Mouse (Mus musculus): ENCODE results near the gene Adap2. TPM values are rescaled to one million over a fixed set of nuclear protein-coding genes. Genes with fewer than 3 reads are reported as not detected.

Gene Adap2
- 1.6 and 2.7 TPM in 2 replicates for polyA plus RNA-seq (2016; fragmentation: Nextera tagmentation; extraction: Ambion mirVana)

DNA sequence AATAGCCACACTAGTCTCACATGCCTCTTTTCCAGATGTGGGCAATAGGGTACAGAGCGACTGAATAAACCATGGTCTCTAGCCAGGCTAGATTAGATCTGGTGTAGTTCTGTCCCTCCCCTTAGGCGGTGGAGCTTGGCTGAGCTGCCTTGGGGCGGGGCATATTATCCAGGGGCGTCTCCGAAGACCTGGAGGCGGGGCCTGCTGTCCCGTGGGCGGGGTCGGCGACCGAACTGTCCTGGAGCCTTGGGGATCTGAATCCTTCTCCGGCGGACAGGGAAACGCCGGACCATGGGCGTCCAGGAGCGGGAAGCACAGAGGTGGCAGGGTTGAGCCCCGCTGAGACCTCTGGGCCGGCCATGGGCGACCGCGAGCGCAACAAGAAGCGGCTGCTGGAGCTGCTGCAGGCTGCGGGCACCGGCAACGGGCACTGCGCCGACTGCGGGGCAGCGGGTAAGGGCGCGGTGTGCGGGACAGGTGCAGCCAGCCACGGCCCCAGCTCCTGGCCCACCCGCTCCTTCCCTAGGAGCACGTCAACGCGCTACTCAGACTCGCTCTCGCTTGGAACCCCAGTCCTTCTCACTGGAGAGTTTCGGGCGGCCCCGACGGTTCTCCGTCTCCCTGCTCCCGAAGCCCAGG lies at the start of gene Adap2:
Adap2 (plus strand) TSS at position 249 of the 639 bp plus-strand sequence.
- Histone ChIP-seq H3K9me3 (no peaks in the 10 kb centered on the region), H3K27ac (replicated peaks) (no peak within 1 kb of the TSS), H3K9ac (replicated peaks) (peak within 1 kb of the TSS; percentile 53), H3K4me2 (replicated peaks) (peak within 1 kb of the TSS; percentile 62), H3K4me1 (peaks cover 6% of the 10 kb centered on the region; the same call in 1 of the 2 replicates), H3K27me3 (peaks cover 48% of the 10 kb centered on the region), H3K4me3 (peak within 1 kb of the TSS; percentile 43), H3K36me3 (no peaks in the 10 kb centered on the region)
- peak; percentile 71; the same call in 1 of the 2 replicates for ATAC-seq (ENCODE audit: low FRiP score, low read depth)
- 3% methylated on average over 42 of the region's 47 CpGs for WGBS

DNA sequence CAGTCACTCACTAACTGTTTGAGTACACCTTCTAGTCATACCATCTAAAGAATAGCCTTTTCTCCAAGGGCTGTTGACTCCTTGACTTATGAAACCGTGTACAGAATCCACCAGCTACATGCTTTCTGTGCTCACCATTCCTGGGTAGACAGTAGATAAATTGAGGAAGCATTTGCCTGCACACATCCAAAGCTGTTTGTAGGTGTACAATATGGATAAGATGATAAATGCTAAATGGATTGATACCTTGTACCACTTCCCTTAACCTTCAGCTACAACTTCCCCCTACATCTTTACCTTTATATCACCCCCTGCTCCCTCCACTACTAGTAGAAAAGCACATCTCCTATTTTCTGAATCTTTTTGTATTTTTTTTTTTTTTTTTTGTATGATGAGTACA lies 49.5 kb upstream of the Adap2 start:
- Histone ChIP-seq H3K27ac (replicated peaks) (no peak overlapping the region), H3K4me2 (replicated peaks) (no peak overlapping the region), H3K4me1 (no peaks in the 10 kb centered on the region), H3K27me3 (no peaks in the 10 kb centered on the region), H3K9ac (replicated peaks) (no peak overlapping the region), H3K36me3 (peaks cover 60% of the 10 kb centered on the region), H3K4me3 (no peak overlapping the region), H3K9me3 (no peaks in the 10 kb centered on the region)
- WGBS, result 94% methylated on average over 1 of the region's 1 CpGs
- ATAC-seq (ENCODE audit: low FRiP score, low read depth), result no peak

DNA sequence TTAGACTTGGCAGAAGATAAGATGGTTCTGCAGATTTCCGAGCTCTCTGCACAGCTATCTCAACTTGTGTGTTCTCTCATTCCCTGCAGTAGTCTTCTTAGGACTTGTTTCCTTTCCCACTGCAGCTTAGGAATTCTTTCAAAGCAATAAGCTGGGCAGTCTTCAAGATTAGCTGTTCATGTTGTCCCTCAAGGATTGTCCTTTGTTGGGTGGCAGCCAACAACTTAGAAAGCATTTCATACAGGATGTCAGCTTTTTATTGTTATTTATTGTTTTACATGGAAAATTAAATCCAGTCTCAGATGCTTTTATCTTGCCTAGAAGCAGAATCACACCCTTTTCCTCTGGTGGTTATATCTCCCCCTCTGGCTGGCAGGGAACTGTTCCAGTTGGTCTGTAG lies 37.5 kb upstream of the Adap2 start:
- H3K9me3 ChIP-seq, result no peaks in the 10 kb centered on the region
- H3K4me1 ChIP-seq, result no peaks in the 10 kb centered on the region
- H3K9ac ChIP-seq (replicated peaks), result no peak overlapping the region
- no peak overlapping the region for H3K4me3 ChIP-seq
- no peak overlapping the region for H3K27ac ChIP-seq (replicated peaks)
- peaks cover 69% of the 10 kb centered on the region for H3K36me3 ChIP-seq
- ATAC-seq (ENCODE audit: low FRiP score, low read depth), result no peak
- H3K4me2 ChIP-seq (replicated peaks), result no peak overlapping the region
- 86% methylated on average over 1 of the region's 1 CpGs for WGBS
- H3K27me3 ChIP-seq, result no peaks in the 10 kb centered on the region

DNA sequence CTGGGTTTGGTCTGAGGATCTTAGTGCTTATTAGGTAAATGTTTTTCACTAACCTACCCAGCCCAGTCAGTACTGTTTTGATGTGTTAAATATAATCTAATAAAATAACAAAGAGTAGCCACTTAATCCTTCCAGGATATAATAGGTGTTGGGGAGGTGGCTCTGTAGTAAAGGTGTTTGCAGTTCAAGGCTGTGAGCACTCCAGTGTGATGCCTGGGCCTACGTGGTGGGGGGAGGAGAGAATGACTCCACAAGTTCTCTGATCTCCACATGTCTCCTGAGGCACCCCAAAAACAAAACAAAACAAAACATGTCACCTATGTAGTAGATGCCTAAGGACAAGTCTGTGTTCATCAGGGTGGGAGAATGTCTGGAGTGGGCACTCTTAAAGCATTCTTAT lies 21.9 kb upstream of the Adap2 start:
- no peak for ATAC-seq (ENCODE audit: low FRiP score, low read depth)
- Histone ChIP-seq H3K27ac (replicated peaks) (no peak overlapping the region), H3K27me3 (no peaks in the 10 kb centered on the region), H3K9me3 (no peaks in the 10 kb centered on the region), H3K4me2 (replicated peaks) (no peak overlapping the region), H3K36me3 (peaks cover 61% of the 10 kb centered on the region), H3K4me3 (no peak overlapping the region), H3K4me1 (no peaks in the 10 kb centered on the region), H3K9ac (replicated peaks) (no peak overlapping the region)
- 68% methylated on average over 1 of the region's 1 CpGs for WGBS

DNA sequence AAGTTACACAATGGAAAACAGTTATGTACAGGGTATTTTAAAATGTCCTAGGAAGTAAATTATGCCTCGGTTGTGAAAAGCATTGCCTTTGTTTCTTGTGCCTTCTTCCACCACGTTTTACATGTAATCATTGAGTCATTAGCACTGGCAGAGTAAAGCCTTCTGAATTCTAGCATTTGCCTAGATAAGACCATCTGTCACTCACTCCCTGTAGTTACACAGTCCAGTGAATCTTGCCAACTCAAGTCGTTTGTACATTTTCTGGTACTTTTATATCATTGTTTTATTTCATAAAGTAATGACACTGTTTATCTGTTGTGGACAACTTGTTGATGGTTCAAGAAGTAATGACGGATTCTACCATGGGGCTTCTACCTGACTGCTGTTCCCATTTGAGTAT lies 19.2 kb upstream of the Adap2 start:
- Histone ChIP-seq H3K4me1 (no peaks in the 10 kb centered on the region), H3K4me3 (no peak overlapping the region), H3K9me3 (no peaks in the 10 kb centered on the region), H3K27ac (replicated peaks) (no peak overlapping the region), H3K36me3 (peaks cover 54% of the 10 kb centered on the region), H3K27me3 (no peaks in the 10 kb centered on the region), H3K4me2 (replicated peaks) (no peak overlapping the region), H3K9ac (replicated peaks) (no peak overlapping the region)
- ATAC-seq (ENCODE audit: low FRiP score, low read depth), result no peak
- WGBS, result 86% methylated on average over 4 of the region's 4 CpGs

DNA sequence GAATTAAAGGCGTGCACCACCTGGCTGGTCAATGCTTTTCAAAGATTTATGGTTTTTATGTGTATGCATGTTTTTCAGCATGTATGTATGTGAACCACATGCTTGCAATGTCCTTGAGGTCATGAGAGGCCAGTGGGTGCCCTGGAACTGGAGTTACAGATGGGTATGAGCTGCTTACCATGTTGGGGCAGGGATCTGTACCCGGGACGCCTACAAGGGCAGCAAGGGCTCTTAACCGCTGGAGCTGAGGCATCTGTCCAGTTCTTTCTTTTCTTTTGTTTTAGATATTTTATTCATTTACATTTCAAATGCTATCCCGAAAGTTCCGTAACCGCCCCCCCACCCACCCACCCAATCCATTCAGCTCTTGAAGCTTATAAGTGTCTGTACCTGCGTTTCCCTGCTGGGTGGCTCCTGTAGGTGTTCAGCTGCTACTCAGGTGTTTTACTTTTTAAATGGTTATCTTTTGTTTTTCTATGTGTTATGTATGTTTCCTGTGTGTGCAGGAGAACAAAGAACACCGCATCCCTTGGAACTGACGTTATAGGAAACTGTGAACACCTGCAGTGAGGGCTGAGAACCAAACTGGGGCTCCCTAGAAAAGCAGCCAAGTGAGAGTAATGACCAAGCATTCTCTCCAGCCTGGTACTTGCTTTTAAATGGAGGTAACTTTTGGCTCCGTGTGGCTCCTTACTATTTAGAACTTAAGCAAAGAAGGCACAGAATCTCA lies 17.8 kb upstream of the Adap2 start:
- ATAC-seq (ENCODE audit: low FRiP score, low read depth), result no peak
- H3K36me3 ChIP-seq, result peaks cover 46% of the 10 kb centered on the region

DNA sequence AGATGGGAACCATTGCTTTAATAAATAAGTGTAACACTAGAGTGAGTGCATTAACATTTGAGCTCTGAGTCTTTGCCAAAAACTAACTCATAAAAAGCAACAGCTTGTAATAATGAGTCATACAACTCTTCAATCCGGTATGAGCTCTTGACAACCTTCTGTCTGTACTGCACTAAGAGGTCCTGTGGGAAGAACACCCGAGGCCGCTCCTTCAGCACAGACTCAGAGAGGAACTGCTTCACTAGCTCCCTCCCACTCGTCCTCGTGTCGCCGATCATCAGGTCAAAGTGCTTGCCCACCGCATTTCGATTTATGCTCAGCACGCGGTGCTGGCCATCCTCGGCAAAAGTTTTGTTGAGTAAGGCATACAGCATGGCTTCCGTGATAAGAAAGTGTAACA lies 17.1 kb upstream of the Adap2 start:
- no peak overlapping the region for H3K9ac ChIP-seq (replicated peaks)
- no peaks in the 10 kb centered on the region for H3K9me3 ChIP-seq
- no peak overlapping the region for H3K4me2 ChIP-seq (replicated peaks)
- H3K4me3 ChIP-seq, result no peak overlapping the region
- H3K4me1 ChIP-seq, result peaks cover 7% of the 10 kb centered on the region; the same call in 1 of the 2 replicates
- no peaks in the 10 kb centered on the region for H3K27me3 ChIP-seq
- H3K36me3 ChIP-seq, result peaks cover 41% of the 10 kb centered on the region
- WGBS, result 93% methylated on average over 13 of the region's 13 CpGs
- ATAC-seq (ENCODE audit: low FRiP score, low read depth), result no peak
- no peak overlapping the region for H3K27ac ChIP-seq (replicated peaks)

More for the DNA sequence above, 17.8 kb upstream of the Adap2 start:
- peaks cover 3% of the 10 kb centered on the region; the same call in 1 of the 2 replicates for H3K4me1 ChIP-seq
- no peaks in the 10 kb centered on the region for H3K27me3 ChIP-seq
- H3K27ac ChIP-seq (replicated peaks), result no peak overlapping the region
- no peak overlapping the region for H3K4me2 ChIP-seq (replicated peaks)
- 92% methylated on average over 11 of the region's 11 CpGs for WGBS
- no peak overlapping the region for H3K4me3 ChIP-seq
- no peak overlapping the region for H3K9ac ChIP-seq (replicated peaks)
- no peaks in the 10 kb centered on the region for H3K9me3 ChIP-seq

DNA sequence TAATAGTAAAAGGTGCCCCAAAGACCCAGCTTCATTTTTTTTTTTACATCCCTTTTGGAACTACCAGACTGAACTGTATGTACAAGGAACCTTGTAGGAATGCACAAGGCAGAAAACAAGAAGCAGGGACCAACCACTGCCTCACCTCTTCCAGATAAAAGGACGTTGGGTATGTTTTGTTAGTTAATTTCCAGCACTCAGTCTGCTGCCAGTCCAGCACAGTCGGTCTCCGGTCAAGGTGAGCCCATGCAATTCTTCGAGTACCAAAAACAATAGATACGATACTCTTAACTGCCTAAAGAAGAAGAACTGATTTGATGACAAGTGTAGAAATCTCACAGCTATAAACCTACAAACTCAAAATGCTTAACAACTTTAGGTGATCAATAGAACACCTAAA lies 16.1 kb upstream of the Adap2 start:
- no peak for ATAC-seq (ENCODE audit: low FRiP score, low read depth)
- Histone ChIP-seq H3K27ac (replicated peaks) (no peak overlapping the region), H3K36me3 (peaks cover 31% of the 10 kb centered on the region)

GRCm38 (mm10) chr11:80141825-80142521 lies 11.9 kb upstream of the Adap2 start, which contains the start of gene Tefm:
TSS of gene Tefm (minus strand) at chr11:80142175.
- peak within 1 kb of the TSS; percentile 76 for H3K4me2 ChIP-seq (replicated peaks)
- peak within 1 kb of the TSS; percentile 87 for H3K4me3 ChIP-seq
- no peaks in the 10 kb centered on the region for H3K27me3 ChIP-seq
- ATAC-seq (ENCODE audit: low FRiP score, low read depth), result peak; percentile 86
- H3K27ac ChIP-seq (replicated peaks), result peak within 1 kb of the TSS; percentile 86
- H3K36me3 ChIP-seq, result peaks cover 7% of the 10 kb centered on the region
- no peaks in the 10 kb centered on the region for H3K9me3 ChIP-seq
- peak within 1 kb of the TSS; percentile 89 for H3K9ac ChIP-seq (replicated peaks)
- H3K4me1 ChIP-seq, result peaks cover 12% of the 10 kb centered on the region; the same call in 1 of the 2 replicates
- under 1% methylated on average over 40 of the region's 40 CpGs for WGBS

More for the DNA sequence above, 16.1 kb upstream of the Adap2 start:
- Histone ChIP-seq H3K4me2 (replicated peaks) (no peak overlapping the region), H3K4me1 (peaks cover 10% of the 10 kb centered on the region; the same call in 1 of the 2 replicates), H3K9me3 (no peaks in the 10 kb centered on the region), H3K9ac (replicated peaks) (no peak overlapping the region), H3K4me3 (no peak overlapping the region), H3K27me3 (no peaks in the 10 kb centered on the region)
- 93% methylated on average over 5 of the region's 5 CpGs for WGBS

- peak overlapping the region; percentile 89; the same call in 1 of the 2 replicates for H3K9ac ChIP-seq (replicated peaks)
- 43% methylated on average over 8 of the region's 8 CpGs for WGBS
Observed at GRCm38 (mm10) chr11:80142872-80143271, 11.0 kb upstream of the Adap2 start.

DNA sequence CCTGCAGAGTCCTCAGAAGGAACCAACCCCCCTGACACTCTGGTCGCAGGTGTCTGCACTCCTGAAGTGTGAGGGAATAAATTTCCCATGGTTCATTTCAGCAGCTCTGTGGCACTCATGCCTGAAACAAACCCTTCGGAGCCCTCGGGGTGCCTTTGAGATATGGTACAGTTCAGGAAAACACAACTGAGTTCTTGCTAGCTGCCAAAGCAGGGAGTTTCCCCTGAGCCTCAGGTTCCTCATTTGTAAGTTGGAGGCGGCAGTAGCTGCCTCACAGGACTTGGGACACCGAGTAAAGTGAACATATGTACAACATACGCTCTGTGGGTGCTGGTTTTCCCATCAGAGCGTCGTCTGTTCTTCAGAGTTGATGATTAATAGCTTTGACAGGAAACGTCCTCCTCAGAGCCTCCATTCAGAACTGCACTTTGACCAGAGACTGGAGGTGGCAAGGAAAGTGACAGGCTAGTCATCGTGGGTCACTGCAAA lies 8.1 kb upstream of the Adap2 start:
- Histone ChIP-seq H3K27ac (replicated peaks) (no peak overlapping the region), H3K4me3 (no peak overlapping the region), H3K9ac (replicated peaks) (no peak overlapping the region), H3K4me1 (peaks cover 12% of the 10 kb centered on the region; the same call in 1 of the 2 replicates), H3K27me3 (no peaks in the 10 kb centered on the region), H3K36me3 (no peaks in the 10 kb centered on the region), H3K9me3 (no peaks in the 10 kb centered on the region), H3K4me2 (replicated peaks) (no peak overlapping the region)
- ATAC-seq (ENCODE audit: low FRiP score, low read depth), result no peak
- 74% methylated on average over 10 of the region's 10 CpGs for WGBS

More at GRCm38 (mm10) chr11:80142872-80143271, 11.0 kb upstream of the Adap2 start:
- no peak for ATAC-seq (ENCODE audit: low FRiP score, low read depth)
- peak overlapping the region; percentile 76 for H3K4me2 ChIP-seq (replicated peaks)
- no peaks in the 10 kb centered on the region for H3K9me3 ChIP-seq
- no peaks in the 10 kb centered on the region for H3K27me3 ChIP-seq
- H3K4me1 ChIP-seq, result peaks cover 12% of the 10 kb centered on the region; the same call in 1 of the 2 replicates
- no peaks in the 10 kb centered on the region; the same call in 1 of the 2 replicates for H3K36me3 ChIP-seq
- H3K4me3 ChIP-seq, result peak overlapping the region; percentile 87
- H3K27ac ChIP-seq (replicated peaks), result no peak overlapping the region

All from midbrain, embryonic 12.5 days (tissue).